Mouse (Mus musculus) liver, embryonic 14.5 days (tissue): ENCODE results near the gene Hyal2. TPM values are rescaled to one million over a fixed set of nuclear protein-coding genes. Genes with fewer than 3 reads are reported as not detected.
A peak's percentile ranks its signal among the peaks of the same experiment; 100 is the strongest.

Experiments used
- ATAC-seq: fragments of 200-750 bp; cut with Nextera tagmentation; 2 replicates; pipeline ENCODE4 v1.8.0; 2017; ENCODE audit warnings: moderate number of reproducible peaks, mild to moderate bottlenecking, moderate library complexity; ENCODE audit not compliant: insufficient read depth
- DNase-seq, 3 experiments: peaks; one replicate each; pipeline ENCODE4 v3.0.0-alpha.2; 2012 to 2013; ENCODE audit warnings: low read depth in 3 of 3, low spot score in 3 of 3
- H3K27ac ChIP-seq: fragments of 300-500 bp; sonication (generic); 2 replicates; pipeline ENCODE4 v1.5.1; 2014; ENCODE audit warnings: moderate library complexity, mild to moderate bottlenecking, control low read depth, inconsistent platforms
- H3K27me3 ChIP-seq: fragments of 300-500 bp; sonication (generic); 2 replicates; pipeline ENCODE4 v1.6.1; 2014; ENCODE audit warnings: mild to moderate bottlenecking, low read length, moderate library complexity; ENCODE audit not compliant: control insufficient read depth, insufficient read depth
- H3K36me3 ChIP-seq: fragments of 300-500 bp; sonication (generic); replicated peaks from 2 replicates; pipeline ENCODE4 v1.6.1; 2014; ENCODE audit warnings: low read depth; ENCODE audit not compliant: control insufficient read depth, insufficient read depth
- H3K4me1 ChIP-seq, 2 experiments: fragments of 200-500 bp in 1 of 2; fragments of 300-500 bp in 1 of 2; sonication (generic) in 1 of 2; replicated peaks; 2 replicates each; pipeline ENCODE4 v1.6.1; 2012 to 2014; ENCODE audit warnings: antibody characterized with exemption in 1 of 2, inconsistent platforms in 1 of 2, low read length in 1 of 2; ENCODE audit not compliant: control insufficient read depth in 2 of 2, insufficient read depth in 2 of 2
- H3K4me2 ChIP-seq: fragments of 300-500 bp; sonication (generic); 2 replicates; pipeline ENCODE4 v1.6.1; 2014; ENCODE audit warnings: low read depth, mild to moderate bottlenecking, control low read depth, moderate library complexity
- H3K4me3 ChIP-seq, 2 experiments: fragments of 200-500 bp in 1 of 2; fragments of 300-500 bp in 1 of 2; sonication (generic) in 1 of 2; 2 replicates each; pipeline ENCODE4 v1.5.1; 2012 to 2014; ENCODE audit warnings: low read depth in 2 of 2, low read length in 2 of 2, mild to moderate bottlenecking in 2 of 2, control low read depth in 1 of 2, inconsistent platforms in 1 of 2, moderate library complexity in 1 of 2; ENCODE audit not compliant: insufficient read depth in 1 of 2
- H3K9ac ChIP-seq: fragments of 300-500 bp; sonication (generic); replicated peaks from 2 replicates; pipeline ENCODE4 v1.6.1; 2014; ENCODE audit warnings: mild to moderate bottlenecking, control low read depth, moderate library complexity
- H3K9me3 ChIP-seq: fragments of 300-500 bp; sonication (generic); 2 replicates; pipeline ENCODE4 v1.6.1; 2016; ENCODE audit warnings: low read length, mixed read lengths; ENCODE audit not compliant: control insufficient read depth
- CTCF ChIP-seq: IDR thresholded peaks from 2 replicates; pipeline ENCODE4 v1.5.1; 2016; ENCODE audit warnings: antibody characterized with exemption, low read depth, control low read depth
- EP300 ChIP-seq: IDR thresholded peaks from 2 replicates; pipeline ENCODE4 v1.6.1; 2016; ENCODE audit warnings: antibody characterized with exemption, low read depth
- WGBS: fragments of 180-500 bp; shearing (Covaris S2); extraction: QIAGEN DNeasy Blood & Tissue Kit; methylation state at CpG from one replicate; pipeline ENCODE4 v1.1.7; 2014; ENCODE audit not compliant: insufficient replicate concordance; 5-methylcytosine and 5-hydroxymethylcytosine counted together
- polyA plus RNA-seq, 2 experiments: library from polyadenylated mRNA; depleted of rRNA in 1 of 2; stranded (reverse) in 1 of 2; unstranded in 1 of 2; fragments of >200 nt; fragmentation: Nextera tagmentation in 1 of 2; extraction: Ambion mirVana in 1 of 2; gene quantifications; 2 replicates each; pipeline versions ENCODE4 v1.2.1 to v1.2.3; 2012 to 2014

The Hyal2 gene
- polyA plus RNA-seq, 2 experiments, result 19.9 to 47.0 TPM

GRCm38 (mm10) chr9:107568331-107569261 is 851 bp downstream of the Hyal2 start:
- TF ChIP-seq EP300 (peak; percentile 57), CTCF (no peak)
- H3K9me3 ChIP-seq, result no peaks in the 10 kb centered on the region
- peaks cover 12% of the 10 kb centered on the region for H3K36me3 ChIP-seq
- under 1% methylated on average over 41 of the region's 41 CpGs for WGBS
- peak overlapping the region; percentile 85 for H3K4me2 ChIP-seq
- no peaks in the 10 kb centered on the region for H3K27me3 ChIP-seq
- ATAC-seq (peak; percentile 79), DNase-seq (peak; percentile 80 to 82 (median 81))
- H3K4me1 ChIP-seq, result peaks cover 48 to 63% of the 10 kb centered on the region in 2 experiments
- peak overlapping the region; percentile 84 for H3K27ac ChIP-seq
- H3K4me3 ChIP-seq, result peak overlapping the region; percentile 86 to 88
- H3K9ac ChIP-seq, result peak overlapping the region; percentile 87

- Histone ChIP-seq H3K4me1 (peaks cover 42 to 57% of the 10 kb centered on the region in 2 experiments), H3K4me3 (peak overlapping the region; percentile 86 to 88), H3K9me3 (no peaks in the 10 kb centered on the region), H3K4me2 (peak overlapping the region; percentile 85), H3K27ac (peak overlapping the region; percentile 84), H3K9ac (peak overlapping the region; percentile 87), H3K27me3 (no peaks in the 10 kb centered on the region), H3K36me3 (peaks cover 12% of the 10 kb centered on the region)
- 0% methylated on average over 23 of the region's 23 CpGs for WGBS
- peak; percentile 9 for ATAC-seq
- TF ChIP-seq EP300 (no peak), CTCF (0 out of 2 replicates have a peak, but pooled peaks have one; percentile 9)
- no peak for DNase-seq
Observed at GRCm38 (mm10) chr9:107569270-107569669, 1.5 kb downstream of the Hyal2 start.

- DNase-seq (no peak), ATAC-seq (no peak)
- Histone ChIP-seq H3K27ac (peak overlapping the region; percentile 84), H3K4me3 (peak overlapping the region; percentile 86 to 88), H3K27me3 (no peaks in the 10 kb centered on the region), H3K9ac (peak overlapping the region; percentile 87), H3K4me1 (peaks cover 42 to 56% of the 10 kb centered on the region in 2 experiments), H3K36me3 (peaks cover 12% of the 10 kb centered on the region), H3K4me2 (peak overlapping the region; percentile 85), H3K9me3 (no peaks in the 10 kb centered on the region)
- 64% methylated on average over 13 of the region's 13 CpGs for WGBS
- TF ChIP-seq CTCF (0 out of 2 replicates have a peak, but pooled peaks have one; percentile 4), EP300 (no peak)
Observed at GRCm38 (mm10) chr9:107570016-107570415, 2.3 kb downstream of the Hyal2 start.

GRCm38 (mm10) chr9:107570845-107571244 is 3.1 kb downstream of the Hyal2 start:
- H3K4me1 ChIP-seq, result peaks cover 45 to 58% of the 10 kb centered on the region in 2 experiments
- H3K27ac ChIP-seq, result peak overlapping the region; percentile 84
- 38% methylated on average over 21 of the region's 21 CpGs for WGBS
- ATAC-seq, result peak; percentile 71
- no peaks in the 10 kb centered on the region for H3K9me3 ChIP-seq
- H3K4me2 ChIP-seq, result peak overlapping the region; percentile 85
- H3K36me3 ChIP-seq, result peaks cover 12% of the 10 kb centered on the region
- no peaks in the 10 kb centered on the region for H3K27me3 ChIP-seq
- peak; percentile 70 to 81 (median 75) for DNase-seq
- H3K9ac ChIP-seq, result peak overlapping the region; percentile 87
- H3K4me3 ChIP-seq, result peak overlapping the region; percentile 86 to 88
- peak; percentile 89 for TF ChIP-seq EP300
- no peak for TF ChIP-seq CTCF
